ENCODE assay signal across 23 mouse cellular contexts in the genomic region with DNA sequence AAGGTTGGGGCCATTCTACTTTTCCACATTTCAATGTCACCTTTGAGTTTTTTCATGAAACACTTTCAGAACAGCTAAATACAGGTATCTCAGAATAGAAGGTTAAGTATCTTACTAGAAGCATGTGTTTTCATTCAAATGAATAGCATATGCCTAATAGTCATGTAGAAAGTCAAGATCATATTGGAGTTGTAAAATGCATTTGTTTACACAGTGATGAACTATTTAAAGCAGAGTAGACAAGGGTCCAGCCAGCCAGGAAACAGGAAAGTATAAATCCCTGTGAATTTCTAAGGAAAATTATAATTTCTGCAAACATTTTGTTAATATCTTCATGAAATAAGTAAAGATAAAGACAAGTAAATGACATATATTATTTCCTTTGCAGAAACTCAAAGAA.
A peak's percentile ranks its signal among the peaks of the same experiment; 100 is the strongest.
DNase-seq lines count a peak whose midpoint lies in the region; ATAC-seq and TF ChIP-seq lines count a peak whose summit lies in the region.
"Had no signal": no experiment of that assay in that cellular context is flagged by ENCODE, and none has a peak within 500 bp of the region (broad histone marks: within the 10 kb centered on the region; RNA-seq: fewer than 3 reads in every experiment).

No protein-coding gene starts in this region.

- H3K4me3 ChIP-seq in heart, embryonic 14.5 days (ENCODE audit: control insufficient read depth in 1 of 2, insufficient read depth in 1 of 2, low read depth in 1 of 2, low read length in 2 of 2) = no peak overlapping the region
- H3K4me3 ChIP-seq in heart, postnatal 0 days (ENCODE audit: low read depth, low read length) = no peak overlapping the region
- no peak overlapping the region for H3K4me3 ChIP-seq in neural tube, embryonic 13.5 days
- no peak overlapping the region for H3K4me3 ChIP-seq in neural tube, embryonic 15.5 days (replicated peaks)
- H3K4me3 ChIP-seq: embryonic facial prominence, embryonic 13.5 days; embryonic facial prominence, embryonic 15.5 days; erythroblast, embryonic 14.5 days; forebrain, embryonic 10.5 days; forebrain, embryonic 12.5 days had no signal

- peak overlapping the region in 1 of 2 experiments; percentile 42; a peak in 1 of 4 replicates for H3K27ac ChIP-seq in heart, embryonic 14.5 days (replicated peaks in 1 of 2; ENCODE audit: control insufficient read depth in 1 of 2, insufficient read depth in 1 of 2, low read depth in 2 of 2, low read length in 2 of 2)
- H3K27ac ChIP-seq in heart, postnatal 0 days (ENCODE audit: low read depth) = peak overlapping the region; percentile 27; the same call in 1 of the 2 replicates
- peak overlapping the region; percentile 87; the same call in 1 of the 2 replicates for H3K27ac ChIP-seq in neural tube, embryonic 13.5 days (replicated peaks)
- H3K27ac ChIP-seq in neural tube, embryonic 15.5 days (replicated peaks) = no peak overlapping the region
- H3K27ac ChIP-seq: embryonic facial prominence, embryonic 13.5 days; embryonic facial prominence, embryonic 15.5 days; forebrain, embryonic 10.5 days; forebrain, embryonic 12.5 days had no signal

- no peaks in the 10 kb centered on the region for H3K9me3 ChIP-seq in heart, embryonic 14.5 days (ENCODE audit: control insufficient read depth, low read length)
- no peaks in the 10 kb centered on the region for H3K9me3 ChIP-seq in heart, postnatal 0 days (replicated peaks; ENCODE audit: control insufficient read depth, low read length)
- H3K9me3 ChIP-seq in neural tube, embryonic 13.5 days = no peaks in the 10 kb centered on the region
- H3K9me3 ChIP-seq in neural tube, embryonic 15.5 days (replicated peaks) = no peaks in the 10 kb centered on the region
- H3K9me3 ChIP-seq: embryonic facial prominence, embryonic 13.5 days; embryonic facial prominence, embryonic 15.5 days; forebrain, embryonic 10.5 days; forebrain, embryonic 12.5 days had no signal

- peak overlapping the region; percentile 23; the same call in 1 of the 2 replicates for H3K4me2 ChIP-seq in heart, embryonic 14.5 days (ENCODE audit: low read length)
- no peak overlapping the region for H3K4me2 ChIP-seq in heart, postnatal 0 days (ENCODE audit: low read depth, low read length)
- H3K4me2 ChIP-seq in neural tube, embryonic 13.5 days = no peak overlapping the region
- no peak overlapping the region for H3K4me2 ChIP-seq in neural tube, embryonic 15.5 days
- H3K4me2 ChIP-seq: embryonic facial prominence, embryonic 13.5 days; embryonic facial prominence, embryonic 15.5 days; forebrain, embryonic 12.5 days had no signal

- no peak for TF ChIP-seq EP300 in heart, postnatal 0 days (IDR thresholded peaks at IDR 0.05; ENCODE audit: low read depth)

- no peak for DNase-seq in heart, adult 18-20 months
- no peak for DNase-seq in heart, postnatal 0 days (ENCODE audit: low spot score)
- no peak for DNase-seq in heart, postnatal 36 days
- no peak for DNase-seq in liver
- DNase-seq: adrenal gland, adult 2 months; adrenal gland, postnatal 10 days; adrenal gland, postnatal 25 days; cerebellum, adult 11 months; cerebellum, adult 18-20 months; cerebellum, adult 8-10 months; cerebellum, adult 9-11 months; cerebellum, postnatal 14 days; cerebellum, postnatal 36 days; embryo, embryonic 11 days had no signal

- intact Hi-C loops in heart, postnatal 36 days (cut with DNase I) = no loop called here

- TF ChIP-seq CTCF in heart, postnatal 0 days (IDR thresholded peaks at IDR 0.05; ENCODE audit: low read depth) = no peak

- peaks cover 3 to 22% of the 10 kb centered on the region in 2 experiments; a peak in 3 of 4 replicates for H3K4me1 ChIP-seq in heart, embryonic 14.5 days (ENCODE audit: control insufficient read depth in 2 of 2, insufficient read depth in 2 of 2, low read length in 2 of 2)
- peaks cover 9% of the 10 kb centered on the region; the same call in 1 of the 2 replicates for H3K4me1 ChIP-seq in heart, postnatal 0 days (ENCODE audit: control insufficient read depth, insufficient read depth)
- H3K4me1 ChIP-seq in neural tube, embryonic 13.5 days (replicated peaks) = peaks cover 49% of the 10 kb centered on the region
- peaks cover 40% of the 10 kb centered on the region for H3K4me1 ChIP-seq in neural tube, embryonic 15.5 days

- 0 out of 2 replicates have a peak, but pooled peaks cover 3% of the 10 kb centered on the region for H3K36me3 ChIP-seq in heart, embryonic 14.5 days (ENCODE audit: control insufficient read depth, insufficient read depth, low read length)
- no peaks in the 10 kb centered on the region; the same call in 1 of the 2 replicates for H3K36me3 ChIP-seq in heart, postnatal 0 days (replicated peaks; ENCODE audit: control insufficient read depth, insufficient read depth, low read length)
- no peaks in the 10 kb centered on the region for H3K36me3 ChIP-seq in neural tube, embryonic 13.5 days
- no peaks in the 10 kb centered on the region for H3K36me3 ChIP-seq in neural tube, embryonic 15.5 days
- H3K36me3 ChIP-seq: embryonic facial prominence, embryonic 15.5 days; forebrain, embryonic 10.5 days; forebrain, embryonic 12.5 days had no signal

- no peaks in the 10 kb centered on the region for H3K27me3 ChIP-seq in heart, embryonic 14.5 days (ENCODE audit: control insufficient read depth, insufficient read depth, low read length)
- no peaks in the 10 kb centered on the region for H3K27me3 ChIP-seq in heart, postnatal 0 days (ENCODE audit: control insufficient read depth, insufficient read depth, low read length)
- H3K27me3 ChIP-seq in neural tube, embryonic 13.5 days = no peaks in the 10 kb centered on the region
- H3K27me3 ChIP-seq in neural tube, embryonic 15.5 days (replicated peaks) = no peaks in the 10 kb centered on the region
- H3K27me3 ChIP-seq: embryonic facial prominence, embryonic 13.5 days; embryonic facial prominence, embryonic 15.5 days; forebrain, embryonic 12.5 days had no signal

- ATAC-seq in heart, embryonic 14.5 days (ENCODE audit: insufficient number of reproducible peaks, insufficient read depth, low FRiP score, low read depth) = no peak
- ATAC-seq in heart, postnatal 0 days (ENCODE audit: insufficient read depth, low read depth) = peak; percentile 14; the same call in 1 of the 2 replicates
- no peak for ATAC-seq in neural tube, embryonic 13.5 days (ENCODE audit: low read depth)
- ATAC-seq in neural tube, embryonic 15.5 days (ENCODE audit: low FRiP score) = no peak
- ATAC-seq: forebrain, embryonic 14.5 days had no signal

- no peak overlapping the region for H3K9ac ChIP-seq in heart, embryonic 14.5 days (ENCODE audit: low read length)
- H3K9ac ChIP-seq in heart, postnatal 0 days (replicated peaks; ENCODE audit: low read depth, low read length) = no peak overlapping the region
- no peak overlapping the region for H3K9ac ChIP-seq in neural tube, embryonic 13.5 days
- no peak overlapping the region for H3K9ac ChIP-seq in neural tube, embryonic 15.5 days (replicated peaks)
- H3K9ac ChIP-seq: embryonic facial prominence, embryonic 13.5 days; embryonic facial prominence, embryonic 15.5 days; forebrain, embryonic 12.5 days had no signal
